17 mouse cellular contexts compared by ENCODE assay signal in the genomic region with DNA sequence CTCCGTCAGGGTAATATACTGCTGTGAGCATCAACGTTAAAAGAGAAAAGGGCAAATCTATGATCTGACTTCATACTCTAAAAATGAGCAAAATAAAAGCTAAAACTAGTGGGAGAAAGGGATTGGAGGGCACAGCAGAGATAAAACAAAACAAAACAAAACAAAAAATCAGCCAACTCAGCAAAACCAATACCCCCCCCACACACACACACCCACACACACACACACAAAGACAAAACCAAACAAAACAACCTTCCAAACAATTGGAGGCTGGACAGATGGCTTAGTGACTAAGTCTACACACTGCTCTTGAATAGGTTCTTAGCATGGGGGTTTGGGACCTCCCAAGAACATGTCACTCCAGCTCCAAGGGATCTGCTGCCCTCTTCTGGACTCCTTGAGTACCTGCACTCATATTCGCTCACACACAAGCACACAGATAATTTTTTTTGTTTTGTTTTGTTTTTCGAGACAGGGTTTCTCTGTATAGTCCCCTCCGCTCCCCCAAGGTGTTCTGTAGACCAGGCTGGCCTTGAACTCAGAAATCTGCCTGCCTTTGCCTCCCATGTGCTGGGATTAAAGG.
DNase-seq lines count a peak whose midpoint lies in the region; ATAC-seq and TF ChIP-seq lines count a peak whose summit lies in the region.
"Had no signal": no experiment of that assay in that cellular context is flagged by ENCODE, and none has a peak within 500 bp of the region (broad histone marks: within the 10 kb centered on the region; RNA-seq: fewer than 3 reads in every experiment).

No protein-coding gene starts in this region.

- DNase-seq in heart, adult 2 months = no peak
- DNase-seq in liver, embryonic 14.5 days (ENCODE audit: low read depth in 3 of 3, low spot score in 3 of 3) = no peak
- DNase-seq in liver (no peak), MN1 (ENCODE audit: low spot score) (no peak)
- no peak for DNase-seq in brain, embryonic 14.5 days (ENCODE audit: low read depth)
- DNase-seq: adrenal gland, adult 2 months; cerebellum, adult 2 months; liver, embryonic 13.5 days; lung, postnatal 4 days; right cerebral cortex, postnatal 14 days; thymus, adult 18-20 months had no signal

- no peak for TF ChIP-seq POLR2A in heart, adult 2 months (IDR thresholded peaks at IDR 0.05; ENCODE audit: insufficient read depth, low read depth, low read length)
- TF ChIP-seq POLR2A in brain, embryonic 14.5 days (IDR thresholded peaks at IDR 0.05; ENCODE audit: borderline replicate concordance, extremely low read depth, insufficient read depth, insufficient read length, poor library complexity, severe bottlenecking) = no peak

- ATAC-seq in heart, embryonic 11.5 days (replicated peaks; ENCODE audit: insufficient number of reproducible peaks, low FRiP score, low TSS enrichment) = no peak
- ATAC-seq in liver, embryonic 14.5 days (ENCODE audit: insufficient read depth) = no peak
- no peak for ATAC-seq in activated CD4-positive, CD25-positive, alpha-beta regulatory T cell, adult 4 months
- ATAC-seq: forebrain, embryonic 13.5 days; midbrain, embryonic 15.5 days; Patski had no signal

- TF ChIP-seq EP300 in heart, adult 2 months (IDR thresholded peaks at IDR 0.05; ENCODE audit: insufficient read depth, low read depth, low read length) = no peak
- no peak for TF ChIP-seq EP300 in liver, embryonic 14.5 days (IDR thresholded peaks at IDR 0.05; ENCODE audit: low read depth)

- intact Hi-C loops in heart, adult 2 months (cut with DNase I) = no loop called here

- H3K4me3 ChIP-seq in heart, adult 2 months = no peak overlapping the region
- H3K4me3 ChIP-seq in heart, embryonic 11.5 days (ENCODE audit: low read depth, low read length) = no peak overlapping the region
- H3K4me3 ChIP-seq in liver, embryonic 14.5 days (ENCODE audit: insufficient read depth in 1 of 2, low read depth in 2 of 2, low read length in 2 of 2) = no peak overlapping the region
- no peak overlapping the region for H3K4me3 ChIP-seq in E14TG2a.4 (replicated peaks; ENCODE audit: low read length)
- H3K4me3 ChIP-seq: forebrain, embryonic 13.5 days; liver, embryonic 13.5 days; midbrain, embryonic 15.5 days had no signal

- H3K9me3 ChIP-seq in heart, embryonic 11.5 days (replicated peaks; ENCODE audit: control insufficient read depth, low read length) = no peaks in the 10 kb centered on the region; the same call in 1 of the 2 replicates
- H3K9me3 ChIP-seq in liver, embryonic 14.5 days (ENCODE audit: control insufficient read depth, low read length) = no peaks in the 10 kb centered on the region
- H3K9me3 ChIP-seq in E14TG2a.4 (ENCODE audit: low read length) = peaks cover 8% of the 10 kb centered on the region; the same call in 1 of the 2 replicates
- H3K9me3 ChIP-seq: liver, embryonic 13.5 days; midbrain, embryonic 15.5 days had no signal

- peak; percentile 18; the same call in 1 of the 2 replicates for TF ChIP-seq CTCF in heart, adult 2 months (IDR thresholded peaks at IDR 0.05)
- TF ChIP-seq CTCF in liver, embryonic 14.5 days (IDR thresholded peaks at IDR 0.05; ENCODE audit: low read depth) = peak; percentile 34
- TF ChIP-seq CTCF in E14TG2a.4 (conservative IDR thresholded peaks at IDR 0.05; ENCODE audit: low read length) = peak; percentile 57
- TF ChIP-seq CTCF in brain, embryonic 14.5 days (IDR thresholded peaks at IDR 0.05; ENCODE audit: borderline replicate concordance, extremely low read depth, insufficient read depth, insufficient read length) = peak; percentile 29; the same call in 1 of the 2 replicates

- H3K79me2 ChIP-seq in heart, adult 2 months (replicated peaks; ENCODE audit: control insufficient read depth, insufficient read depth, low read length) = no peaks in the 10 kb centered on the region

- no peak overlapping the region for H3K9ac ChIP-seq in heart, adult 2 months (ENCODE audit: low read depth, low read length)
- no peak overlapping the region for H3K9ac ChIP-seq in heart, embryonic 11.5 days (ENCODE audit: low read depth, low read length)
- no peak overlapping the region for H3K9ac ChIP-seq in liver, embryonic 14.5 days (replicated peaks)
- H3K9ac ChIP-seq: forebrain, embryonic 13.5 days; liver, embryonic 13.5 days; midbrain, embryonic 15.5 days had no signal

- H3K4me2 ChIP-seq in heart, embryonic 11.5 days = no peak overlapping the region
- no peak overlapping the region for H3K4me2 ChIP-seq in liver, embryonic 14.5 days (ENCODE audit: low read depth)
- H3K4me2 ChIP-seq: liver, embryonic 13.5 days; midbrain, embryonic 15.5 days had no signal

- H3K36me3 ChIP-seq in heart, adult 2 months (ENCODE audit: control insufficient read depth, insufficient read depth, low read length) = no peaks in the 10 kb centered on the region
- H3K36me3 ChIP-seq in heart, embryonic 11.5 days (ENCODE audit: control insufficient read depth, insufficient read depth, low read length) = no peaks in the 10 kb centered on the region
- H3K36me3 ChIP-seq in liver, embryonic 14.5 days (replicated peaks; ENCODE audit: control insufficient read depth, insufficient read depth, low read depth) = no peaks in the 10 kb centered on the region
- H3K36me3 ChIP-seq in E14TG2a.4 (ENCODE audit: insufficient read depth, low read length) = no peaks in the 10 kb centered on the region
- H3K36me3 ChIP-seq: liver, embryonic 13.5 days; midbrain, embryonic 15.5 days had no signal

- WGBS in heart, adult 2 months = 85% methylated on average over 5 of the region's 5 CpGs
- WGBS in heart, embryonic 11.5 days (ENCODE audit: insufficient replicate concordance) = 87% methylated on average over 5 of the region's 5 CpGs
- 73% methylated on average over 5 of the region's 5 CpGs for WGBS in liver, embryonic 14.5 days (ENCODE audit: insufficient replicate concordance)

- H3K4me1 ChIP-seq in heart, adult 2 months (ENCODE audit: control insufficient read depth, insufficient read depth, low read length) = no peaks in the 10 kb centered on the region
- no peaks in the 10 kb centered on the region for H3K4me1 ChIP-seq in heart, embryonic 11.5 days (ENCODE audit: control insufficient read depth, insufficient read depth, low read length)
- no peaks in the 10 kb centered on the region; a peak in 1 of 4 replicates for H3K4me1 ChIP-seq in liver, embryonic 14.5 days (replicated peaks; ENCODE audit: control insufficient read depth in 2 of 2, insufficient read depth in 2 of 2, low read length in 1 of 2)
- H3K4me1 ChIP-seq in E14TG2a.4 (replicated peaks; ENCODE audit: low read depth, low read length) = peaks cover 49% of the 10 kb centered on the region

- no peaks in the 10 kb centered on the region; the same call in 1 of the 2 replicates for H3K27me3 ChIP-seq in heart, adult 2 months (ENCODE audit: control insufficient read depth, insufficient read depth, low read length)
- 0 out of 2 replicates have a peak, but pooled peaks cover 3% of the 10 kb centered on the region for H3K27me3 ChIP-seq in heart, embryonic 11.5 days (ENCODE audit: control insufficient read depth, insufficient read depth, low read length)
- no peaks in the 10 kb centered on the region for H3K27me3 ChIP-seq in liver, embryonic 14.5 days (ENCODE audit: control insufficient read depth, insufficient read depth, low read length)
- peaks cover 10% of the 10 kb centered on the region for H3K27me3 ChIP-seq in E14TG2a.4 (ENCODE audit: insufficient read depth, low read length)
- H3K27me3 ChIP-seq: forebrain, embryonic 13.5 days; midbrain, embryonic 15.5 days; Patski had no signal

- H3K27ac ChIP-seq in heart, adult 2 months = no peak overlapping the region
- no peak overlapping the region for H3K27ac ChIP-seq in heart, embryonic 11.5 days (ENCODE audit: low read depth, low read length)
- no peak overlapping the region for H3K27ac ChIP-seq in liver, embryonic 14.5 days
- H3K27ac ChIP-seq: forebrain, embryonic 13.5 days; liver, embryonic 13.5 days had no signal
